Mouse (Mus musculus): ENCODE results near the gene Snai3. TPM values are rescaled to one million over a fixed set of nuclear protein-coding genes. Genes with fewer than 3 reads are reported as not detected.

The Snai3 gene
- polyA plus RNA-seq, 1 experiment, result 10.2 TPM

DNA sequence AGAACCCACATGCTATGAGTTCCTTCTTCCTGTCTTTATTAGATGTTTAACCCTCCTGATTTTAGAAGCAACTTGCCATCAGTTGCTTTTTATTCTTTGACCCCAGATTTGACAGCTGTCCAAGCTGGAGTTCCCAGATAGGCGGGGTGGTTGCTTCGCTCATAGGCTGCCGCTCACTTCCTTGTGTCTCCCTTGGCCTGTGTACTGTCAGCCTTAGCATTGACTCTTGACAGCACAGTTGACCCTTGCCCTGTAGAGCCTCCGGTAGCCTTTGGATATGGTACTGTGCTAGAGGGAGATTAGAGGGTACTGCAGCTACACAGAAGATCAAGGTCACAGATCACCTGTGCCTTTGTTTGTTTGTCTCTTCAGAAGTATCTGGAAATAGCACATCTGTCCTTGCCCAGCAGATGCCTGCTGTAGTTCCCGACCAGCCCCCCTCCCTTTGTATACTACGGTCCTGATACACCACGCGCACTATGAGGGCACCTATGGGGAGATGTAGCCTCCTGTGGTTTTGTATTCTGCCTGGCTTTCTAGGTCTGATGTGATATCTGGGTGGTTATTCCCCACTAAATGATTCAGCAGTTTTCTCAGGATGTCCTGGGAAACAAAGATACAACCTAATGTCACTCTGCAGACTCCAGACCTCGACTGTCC lies 55.3 kb downstream of the Snai3 start:
- Histone ChIP-seq H3K4me1 (ENCODE audit: control insufficient read depth, insufficient read depth, low read length) (no peaks in the 10 kb centered on the region), H3K27me3 (ENCODE audit: control insufficient read depth, insufficient read depth, low read length, poor library complexity, severe bottlenecking) (no peaks in the 10 kb centered on the region), H3K27ac (ENCODE audit: insufficient read depth, low read length) (no peak overlapping the region), H3K9ac (ENCODE audit: low read depth, poor library complexity, severe bottlenecking) (no peak overlapping the region), H3K9me3 (replicated peaks; ENCODE audit: control insufficient read depth, insufficient read depth, low read length, poor library complexity, severe bottlenecking) (no peaks in the 10 kb centered on the region), H3K4me3 (ENCODE audit: low read depth, low read length) (no peak overlapping the region), H3K36me3 (ENCODE audit: control insufficient read depth, insufficient read depth, low read length, poor library complexity, severe bottlenecking) (peaks cover 79% of the 10 kb centered on the region)
- TF ChIP-seq CTCF (IDR thresholded peaks at IDR 0.05; ENCODE audit: low read depth, low read length) (no peak), EP300 (IDR thresholded peaks at IDR 0.05; ENCODE audit: insufficient read depth, low read depth, low read length) (no peak), POLR2A (IDR thresholded peaks at IDR 0.05; ENCODE audit: insufficient read depth, low read length) (no peak)

Other genes starting within 250 kb of the Snai3 start
- gene Zfpm1, start 178.6 kb downstream of the Snai3 start, polyA plus RNA-seq (2011; ENCODE audit: insufficient read depth, insufficient read length, low read depth, missing spikeins), result 15.5 and 16.8 TPM in 2 replicates
- gene Trhr2, start 100.0 kb downstream of the Snai3 start, polyA plus RNA-seq (2011; ENCODE audit: insufficient read depth, insufficient read length, low read depth, missing spikeins), result not detected in 2 replicates
- gene Zc3h18, start 84.1 kb downstream of the Snai3 start, polyA plus RNA-seq (2011; ENCODE audit: insufficient read depth, insufficient read length, low read depth, missing spikeins), result 67.1 and 67.2 TPM in 2 replicates
- not detected in 2 replicates for gene Il17c, start 38.7 kb downstream of the Snai3 start, polyA plus RNA-seq (2011; ENCODE audit: insufficient read depth, insufficient read length, low read depth, missing spikeins)
- gene Cyba, start 27.8 kb downstream of the Snai3 start, polyA plus RNA-seq (2011; ENCODE audit: insufficient read depth, insufficient read length, low read depth, missing spikeins), result 76.1 and 89.4 TPM in 2 replicates
- gene Mvd, start 17.3 kb downstream of the Snai3 start, polyA plus RNA-seq (2011; ENCODE audit: insufficient read depth, insufficient read length, low read depth, missing spikeins), result 60.4 and 61.6 TPM in 2 replicates
- gene Rnf166, start 15.3 kb upstream of the Snai3 start, polyA plus RNA-seq (2011; ENCODE audit: insufficient read depth, insufficient read length, low read depth, missing spikeins), result 15.6 and 17.1 TPM in 2 replicates
- 40.0 and 44.2 TPM in 2 replicates for gene Ctu2, start 15.4 kb upstream of the Snai3 start, polyA plus RNA-seq (2011; ENCODE audit: insufficient read depth, insufficient read length, low read depth, missing spikeins)
- gene Piezo1, start 90.6 kb upstream of the Snai3 start, polyA plus RNA-seq (2011; ENCODE audit: insufficient read depth, insufficient read length, low read depth, missing spikeins), result 59.4 and 61.6 TPM in 2 replicates
- 63.7 and 68.6 TPM in 2 replicates for gene Cdt1, start 107.3 kb upstream of the Snai3 start, polyA plus RNA-seq (2011; ENCODE audit: insufficient read depth, insufficient read length, low read depth, missing spikeins)
- 325 and 344 TPM in 2 replicates for gene Aprt, start 116.2 kb upstream of the Snai3 start, polyA plus RNA-seq (2011; ENCODE audit: insufficient read depth, insufficient read length, low read depth, missing spikeins)
- 11.9 and 12.8 TPM in 2 replicates for gene Galns, start 150.7 kb upstream of the Snai3 start, polyA plus RNA-seq (2011; ENCODE audit: insufficient read depth, insufficient read length, low read depth, missing spikeins)
- 19.3 and 30.5 TPM in 2 replicates for gene Trappc2l, start 150.9 kb upstream of the Snai3 start, polyA plus RNA-seq (2011; ENCODE audit: insufficient read depth, insufficient read length, low read depth, missing spikeins)
- not detected in 2 replicates for gene Pabpn1l, start 162.0 kb upstream of the Snai3 start, polyA plus RNA-seq (2011; ENCODE audit: insufficient read depth, insufficient read length, low read depth, missing spikeins)
- gene Cbfa2t3, start 238.4 kb upstream of the Snai3 start, polyA plus RNA-seq (2011; ENCODE audit: insufficient read depth, insufficient read length, low read depth, missing spikeins), result 0.17 and 0.42 TPM in 2 replicates